Mouse (Mus musculus): ENCODE measurements at regions not wholly inside any gene's neighbourhood (a gene's known extent, or its start where the extent isn't known, plus 50 kb on each side); places are given as distances from the start of the nearest gene placed in this dataset.

- DNase-seq (ENCODE audit: extremely low spot score in 1 of 2, low spot score in 1 of 2): no peak
Measured at GRCm38 (mm10) chr13:39702621-39703020, 658.6 kb downstream of the Ofcc1 start.

- peak in 1 of 2 experiments; percentile 8 for DNase-seq (ENCODE audit: extremely low spot score in 1 of 2, low spot score in 1 of 2)
Measured at GRCm38 (mm10) chr13:39691291-39692024, 669.8 kb downstream of the Ofcc1 start.

GRCm38 (mm10) chr13:39664548-39664947 lies 696.7 kb downstream of the Ofcc1 start:
- DNase-seq (ENCODE audit: extremely low spot score in 1 of 2, low spot score in 1 of 2): no peak

GRCm38 (mm10) chr13:39649457-39649856 lies 688.8 kb upstream of the Slc35b3 start:
- DNase-seq (ENCODE audit: extremely low spot score in 1 of 2, low spot score in 1 of 2): no peak

- DNase-seq (ENCODE audit: extremely low spot score in 1 of 2, low spot score in 1 of 2): peak; percentile 11 to 80
Measured at GRCm38 (mm10) chr13:39647367-39647766, 686.7 kb upstream of the Slc35b3 start.

- peak; percentile 1 to 37 for DNase-seq (ENCODE audit: extremely low spot score in 1 of 2, low spot score in 1 of 2)
Measured at GRCm38 (mm10) chr13:39631506-39632132, 670.9 kb upstream of the Slc35b3 start.
